Mouse (Mus musculus): ENCODE results near the gene Tas2r129. TPM values are rescaled to one million over a fixed set of nuclear protein-coding genes. Genes with fewer than 3 reads are reported as not detected.
"Not testable (repeated sequence)": the region's sequence is repeated elsewhere in the genome, so short reads cannot be mapped to it uniquely, and the experiment has no call there.

The Tas2r129 gene
- not detected in 2 replicates for polyA plus RNA-seq (2014; fragmentation: Nextera tagmentation; extraction: Ambion mirVana)

GRCm38 (mm10) chr6:132950802-132951201 is at the start of gene Tas2r129:
TSS of gene Tas2r129 (plus strand) at chr6:132951102.
- Histone ChIP-seq H3K9ac (ENCODE audit: low read depth, low read length) (no peak within 1 kb of the TSS), H3K4me3 (ENCODE audit: low read depth, low read length) (no peak within 1 kb of the TSS), H3K4me2 (no peak within 1 kb of the TSS), H3K27me3 (replicated peaks; ENCODE audit: control insufficient read depth, insufficient read depth, low read length) (no peaks in the 10 kb centered on the region), H3K27ac (ENCODE audit: low read depth, low read length) (no peak within 1 kb of the TSS), H3K36me3 (ENCODE audit: control insufficient read depth, insufficient read depth, low read length) (no peaks in the 10 kb centered on the region), H3K4me1 (replicated peaks; ENCODE audit: control insufficient read depth, insufficient read depth, low read length) (no peaks in the 10 kb centered on the region), H3K9me3 (ENCODE audit: control insufficient read depth, low read length) (no peaks in the 10 kb centered on the region)
- 71% methylated on average over 2 of the region's 2 CpGs for WGBS
- ATAC-seq (replicated peaks; ENCODE audit: low FRiP score) (no peak), DNase-seq (ENCODE audit: low spot score) (no peak)

GRCm38 (mm10) chr6:132909351-132909750 is 41.6 kb upstream of the Tas2r129 start, which contains the start of gene Tas2r125:
TSS of gene Tas2r125 (plus strand) at chr6:132909651.
- WGBS, result 79% methylated on average over 3 of the region's 3 CpGs
- no peaks in the 10 kb centered on the region for H3K4me1 ChIP-seq (replicated peaks; ENCODE audit: control insufficient read depth, insufficient read depth, low read length)
- no peaks in the 10 kb centered on the region for H3K27me3 ChIP-seq (replicated peaks; ENCODE audit: control insufficient read depth, insufficient read depth, low read length)
- ATAC-seq (replicated peaks; ENCODE audit: low FRiP score) (no peak), DNase-seq (ENCODE audit: low spot score) (no peak)
- H3K4me2 ChIP-seq, result no peak within 1 kb of the TSS
- no peak within 1 kb of the TSS for H3K4me3 ChIP-seq (ENCODE audit: low read depth, low read length)
- H3K9me3 ChIP-seq (ENCODE audit: control insufficient read depth, low read length), result no peaks in the 10 kb centered on the region
- no peak within 1 kb of the TSS for H3K9ac ChIP-seq (ENCODE audit: low read depth, low read length)
- no peaks in the 10 kb centered on the region for H3K36me3 ChIP-seq (ENCODE audit: control insufficient read depth, insufficient read depth, low read length)
- no peak within 1 kb of the TSS for H3K27ac ChIP-seq (ENCODE audit: low read depth, low read length)

DNA sequence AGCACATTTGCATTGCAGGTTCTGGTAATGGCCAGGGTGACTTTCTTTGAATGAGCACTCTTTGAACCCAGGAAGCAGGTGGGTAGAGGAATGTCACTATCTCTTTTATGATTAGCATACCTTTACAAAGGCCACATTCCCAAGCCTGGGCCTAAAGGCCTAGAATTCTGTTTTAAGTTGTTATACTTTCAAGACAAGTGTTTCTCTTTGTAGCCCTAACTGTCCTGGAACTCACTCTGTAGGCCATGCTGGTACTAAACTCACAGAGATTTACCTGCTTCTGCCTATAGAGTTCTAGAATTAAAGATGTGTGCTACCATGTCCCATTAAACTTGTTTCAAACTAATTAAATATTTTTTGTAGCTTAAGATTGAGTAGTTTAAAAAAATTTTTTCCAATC is 9.5 kb upstream of the Tas2r129 start:
- not testable (repeated sequence) for H3K4me1 ChIP-seq (replicated peaks; ENCODE audit: control insufficient read depth, insufficient read depth, low read length); H3K27ac ChIP-seq (ENCODE audit: low read depth, low read length); H3K36me3 ChIP-seq (ENCODE audit: control insufficient read depth, insufficient read depth, low read length); H3K27me3 ChIP-seq (replicated peaks; ENCODE audit: control insufficient read depth, insufficient read depth, low read length); DNase-seq (ENCODE audit: low spot score); H3K4me3 ChIP-seq (ENCODE audit: low read depth, low read length); H3K4me2 ChIP-seq; H3K9ac ChIP-seq (ENCODE audit: low read depth, low read length); H3K9me3 ChIP-seq (ENCODE audit: control insufficient read depth, low read length); ATAC-seq (replicated peaks; ENCODE audit: low FRiP score)

DNA sequence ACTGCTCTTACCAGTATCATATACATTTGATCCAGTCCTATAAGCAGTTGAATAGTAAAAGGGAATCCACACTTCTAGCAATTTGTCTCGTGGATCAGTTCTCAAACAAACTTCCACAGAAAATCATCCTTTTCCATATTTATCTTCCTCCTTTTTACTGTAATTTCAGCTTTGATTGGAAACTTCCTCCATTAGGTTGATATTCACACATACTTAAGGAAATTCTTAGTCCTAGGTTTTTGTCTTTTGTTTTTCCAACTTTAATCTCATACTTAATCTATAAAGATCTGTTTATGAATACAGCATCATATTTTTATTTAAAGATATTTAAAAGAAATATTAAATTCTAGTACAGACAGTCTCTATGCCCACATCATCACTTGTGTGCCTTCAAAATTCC is 6.9 kb downstream of the Tas2r129 start, which contains the start of gene Tas2r131:
TSS of gene Tas2r131 (minus strand) at position 101 of the 400 bp plus-strand sequence.
- no peak for DNase-seq (ENCODE audit: low spot score)
- Histone ChIP-seq H3K4me2 (no peak within 1 kb of the TSS), H3K9ac (ENCODE audit: low read depth, low read length) (no peak within 1 kb of the TSS), H3K27ac (ENCODE audit: low read depth, low read length) (no peak within 1 kb of the TSS), H3K4me1 (replicated peaks; ENCODE audit: control insufficient read depth, insufficient read depth, low read length) (no peaks in the 10 kb centered on the region), H3K9me3 (ENCODE audit: control insufficient read depth, low read length) (no peaks in the 10 kb centered on the region), H3K4me3 (ENCODE audit: low read depth, low read length) (no peak within 1 kb of the TSS), H3K36me3 (ENCODE audit: control insufficient read depth, insufficient read depth, low read length) (no peaks in the 10 kb centered on the region), H3K27me3 (replicated peaks; ENCODE audit: control insufficient read depth, insufficient read depth, low read length) (no peaks in the 10 kb centered on the region)
- no peak for ATAC-seq (replicated peaks; ENCODE audit: low FRiP score)
- 56% methylated on average over 1 of the region's 1 CpGs for WGBS

DNA sequence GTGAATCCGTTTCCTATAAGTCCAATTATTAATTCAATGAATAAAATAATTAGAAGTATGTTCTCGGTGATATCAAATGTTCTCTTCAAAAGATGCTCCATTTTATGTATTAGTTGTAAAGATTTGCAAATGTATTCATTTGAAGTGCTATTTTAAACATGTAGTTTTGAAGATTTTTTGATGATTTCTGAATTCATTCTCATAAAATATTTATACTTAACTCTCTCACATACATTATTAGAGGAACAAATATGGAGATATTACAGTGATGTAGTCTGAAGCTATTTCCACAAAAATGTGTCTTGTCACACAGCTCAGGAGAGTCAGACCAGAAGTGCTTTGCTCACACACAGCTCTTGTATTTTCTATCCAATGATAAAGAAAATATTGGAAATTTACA is 30.0 kb downstream of the Tas2r129 start, which contains the start of gene Tas2r109:
TSS of gene Tas2r109 (minus strand) at position 101 of the 400 bp plus-strand sequence.
- WGBS, result 67% methylated on average over 2 of the region's 2 CpGs
- no peak within 1 kb of the TSS for H3K4me3 ChIP-seq (ENCODE audit: low read depth, low read length)

More for the DNA sequence above, 30.0 kb downstream of the Tas2r129 start, which contains the start of gene Tas2r109:
- ATAC-seq (replicated peaks; ENCODE audit: low FRiP score) (no peak), DNase-seq (ENCODE audit: low spot score) (no peak)
- H3K9ac ChIP-seq (ENCODE audit: low read depth, low read length), result no peak within 1 kb of the TSS
- no peak within 1 kb of the TSS for H3K27ac ChIP-seq (ENCODE audit: low read depth, low read length)
- no peaks in the 10 kb centered on the region for H3K36me3 ChIP-seq (ENCODE audit: control insufficient read depth, insufficient read depth, low read length)
- H3K4me2 ChIP-seq, result no peak within 1 kb of the TSS
- H3K9me3 ChIP-seq (ENCODE audit: control insufficient read depth, low read length), result no peaks in the 10 kb centered on the region
- no peaks in the 10 kb centered on the region for H3K4me1 ChIP-seq (replicated peaks; ENCODE audit: control insufficient read depth, insufficient read depth, low read length)
- no peaks in the 10 kb centered on the region for H3K27me3 ChIP-seq (replicated peaks; ENCODE audit: control insufficient read depth, insufficient read depth, low read length)

Other genes with a start within 250 kb of the Tas2r129 start
- not detected in 2 replicates for gene Tas2r122, start 239.2 kb upstream of the Tas2r129 start, polyA plus RNA-seq (2014; fragmentation: Nextera tagmentation; extraction: Ambion mirVana)
- gene Tas2r115, start 213.1 kb upstream of the Tas2r129 start, polyA plus RNA-seq (2014; fragmentation: Nextera tagmentation; extraction: Ambion mirVana), result not detected in 2 replicates
- not detected in 2 replicates for gene Tas2r124, start 196.4 kb upstream of the Tas2r129 start, polyA plus RNA-seq (2014; fragmentation: Nextera tagmentation; extraction: Ambion mirVana)
- gene Tas2r102, start 189.0 kb upstream of the Tas2r129 start, polyA plus RNA-seq (2014; fragmentation: Nextera tagmentation; extraction: Ambion mirVana), result not detected in 2 replicates
- gene Tas2r136, start 172.9 kb upstream of the Tas2r129 start, polyA plus RNA-seq (2014; fragmentation: Nextera tagmentation; extraction: Ambion mirVana), result not detected in 2 replicates
- not detected in 2 replicates for gene Tas2r117, start 148.3 kb upstream of the Tas2r129 start, polyA plus RNA-seq (2014; fragmentation: Nextera tagmentation; extraction: Ambion mirVana)
- gene Tas2r123, start 104.0 kb upstream of the Tas2r129 start, polyA plus RNA-seq (2014; fragmentation: Nextera tagmentation; extraction: Ambion mirVana), result not detected in 2 replicates
- gene Tas2r116, start 95.7 kb upstream of the Tas2r129 start, polyA plus RNA-seq (2014; fragmentation: Nextera tagmentation; extraction: Ambion mirVana), result not detected in 2 replicates
- gene Tas2r110, start 83.1 kb upstream of the Tas2r129 start, polyA plus RNA-seq (2014; fragmentation: Nextera tagmentation; extraction: Ambion mirVana), result not detected in 2 replicates
- not detected in 2 replicates for gene Tas2r113, start 58.1 kb upstream of the Tas2r129 start, polyA plus RNA-seq (2014; fragmentation: Nextera tagmentation; extraction: Ambion mirVana)
- not detected in 2 replicates for gene Tas2r125, start 41.5 kb upstream of the Tas2r129 start, polyA plus RNA-seq (2014; fragmentation: Nextera tagmentation; extraction: Ambion mirVana)
- gene Tas2r131, start 6.8 kb downstream of the Tas2r129 start, polyA plus RNA-seq (2014; fragmentation: Nextera tagmentation; extraction: Ambion mirVana), result not detected in 2 replicates
- not detected in 2 replicates for gene Tas2r109, start 29.9 kb downstream of the Tas2r129 start, polyA plus RNA-seq (2014; fragmentation: Nextera tagmentation; extraction: Ambion mirVana)
- not detected in 2 replicates for gene Tas2r103, start 86.0 kb downstream of the Tas2r129 start, polyA plus RNA-seq (2014; fragmentation: Nextera tagmentation; extraction: Ambion mirVana)
- gene Tas2r140, start 104.7 kb downstream of the Tas2r129 start, polyA plus RNA-seq (2014; fragmentation: Nextera tagmentation; extraction: Ambion mirVana), result not detected in 2 replicates
- gene Smim10l1, start 153.8 kb downstream of the Tas2r129 start, polyA plus RNA-seq (2014; fragmentation: Nextera tagmentation; extraction: Ambion mirVana), result 41.0 and 43.3 TPM in 2 replicates

Measured in liver, embryonic 11.5 days (tissue).